Mouse (Mus musculus): Measurements from ENCODE around the gene Tfeb. TPM values are rescaled to one million over a fixed set of nuclear protein-coding genes. Genes with fewer than 3 reads are reported as not detected.

Gene Tfeb
- polyA plus RNA-seq, 1 experiment from 2014 or later: 9.3 TPM

DNA sequence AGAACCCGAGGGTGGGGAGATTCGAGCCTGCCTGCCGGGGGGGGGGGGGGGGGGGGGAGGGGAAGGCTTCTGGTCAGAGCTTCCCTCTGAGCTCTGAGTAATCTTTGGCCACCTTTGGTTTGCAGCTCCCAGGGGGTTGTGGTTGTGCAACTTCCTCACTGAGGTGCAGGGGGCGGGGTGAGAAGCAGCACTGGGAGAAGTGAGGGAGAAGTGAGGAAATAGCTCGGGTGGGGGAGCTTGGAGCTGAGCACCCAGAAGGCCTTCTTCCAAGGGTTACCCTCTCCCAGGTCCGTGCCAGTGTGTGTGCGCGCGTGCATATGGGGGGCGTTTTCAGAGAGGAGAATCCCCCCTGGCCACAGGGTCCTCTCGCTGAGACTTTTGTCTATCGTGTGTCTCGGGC, 17.4 kb downstream of the Tfeb start:
- H3K27ac ChIP-seq (ENCODE audit: low read depth): no peak overlapping the region
- no peak for DNase-seq
- H3K9ac ChIP-seq: no peak overlapping the region
- no peaks in the 10 kb centered on the region for H3K9me3 ChIP-seq (ENCODE audit: low read depth, low read length)
- no peak for ATAC-seq (ENCODE audit: insufficient read depth)
- 73% methylated on average over 13 of the region's 13 CpGs for WGBS
- no peaks in the 10 kb centered on the region for H3K36me3 ChIP-seq (ENCODE audit: insufficient read depth)
- no peak overlapping the region for H3K4me2 ChIP-seq
- H3K27me3 ChIP-seq (ENCODE audit: insufficient read depth, low read length): no peaks in the 10 kb centered on the region
- H3K4me3 ChIP-seq (ENCODE audit: low read depth, low read length): no peak overlapping the region
- no peaks in the 10 kb centered on the region for H3K4me1 ChIP-seq (ENCODE audit: insufficient read depth)
- no peak for TF ChIP-seq CTCF (IDR thresholded peaks at IDR 0.05; ENCODE audit: low read depth)

DNA sequence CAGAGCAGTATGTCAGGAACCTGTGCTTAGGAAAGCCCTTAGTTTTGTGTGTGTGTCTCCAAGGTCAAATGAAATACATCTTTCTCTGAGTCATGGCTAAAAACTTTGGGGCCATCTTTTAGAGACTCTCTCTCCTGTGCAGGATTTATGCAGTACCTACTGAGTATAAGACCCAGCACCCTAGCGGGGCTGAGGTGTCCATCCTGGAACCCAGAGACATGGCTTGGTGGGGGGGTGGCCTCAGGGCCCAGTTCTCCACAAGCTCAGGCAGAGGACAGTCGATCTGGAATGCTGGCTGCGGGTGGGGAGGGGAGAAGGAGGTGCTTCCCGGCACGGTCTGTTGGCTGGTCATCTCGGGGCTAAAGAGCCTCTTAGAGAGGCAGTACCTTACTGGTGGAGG, 19.5 kb downstream of the Tfeb start:
- H3K9ac ChIP-seq: no peak overlapping the region
- no peak overlapping the region for H3K4me3 ChIP-seq (ENCODE audit: low read depth, low read length)
- no peak overlapping the region for H3K27ac ChIP-seq (ENCODE audit: low read depth)
- no peak for TF ChIP-seq CTCF (IDR thresholded peaks at IDR 0.05; ENCODE audit: low read depth)
- no peak for DNase-seq
- 25% methylated on average over 6 of the region's 6 CpGs for WGBS
- no peaks in the 10 kb centered on the region for H3K27me3 ChIP-seq (ENCODE audit: insufficient read depth, low read length)
- no peaks in the 10 kb centered on the region for H3K36me3 ChIP-seq (ENCODE audit: insufficient read depth)
- no peak for ATAC-seq (ENCODE audit: insufficient read depth)
- H3K4me2 ChIP-seq: no peak overlapping the region
- H3K9me3 ChIP-seq (ENCODE audit: low read depth, low read length): no peaks in the 10 kb centered on the region
- H3K4me1 ChIP-seq (ENCODE audit: insufficient read depth): no peaks in the 10 kb centered on the region; the same call in 1 of the 2 replicates

DNA sequence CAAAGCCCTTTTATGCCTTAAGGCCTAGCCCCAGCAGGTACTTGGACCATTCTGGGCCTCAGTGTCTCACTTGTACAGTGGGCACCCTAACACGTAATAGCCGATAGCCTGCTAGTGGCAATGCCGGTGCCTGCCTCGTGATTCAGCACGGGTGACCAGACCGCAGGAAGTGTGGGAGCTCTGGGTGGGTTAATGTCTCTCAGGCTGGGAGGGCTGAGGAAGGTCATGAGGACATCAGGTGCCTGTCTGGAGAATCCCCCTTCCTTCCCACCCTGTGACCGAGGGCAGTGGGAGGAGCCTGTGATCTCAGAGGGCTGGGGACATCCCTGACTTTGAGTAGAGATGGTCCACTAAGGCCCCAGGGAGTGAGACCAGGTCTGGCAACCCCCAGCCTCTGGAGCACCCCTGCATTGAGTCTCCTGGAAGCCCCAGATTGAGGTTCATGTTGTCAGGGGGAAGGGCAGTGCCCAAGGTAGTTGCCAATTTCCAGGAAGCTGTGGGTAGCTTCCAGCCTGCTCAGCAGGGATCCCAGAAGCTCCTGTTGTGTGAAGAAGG, 20.3 kb downstream of the Tfeb start:
- ATAC-seq (ENCODE audit: insufficient read depth) (no peak), DNase-seq (no peak)
- no peaks in the 10 kb centered on the region for H3K9me3 ChIP-seq (ENCODE audit: low read depth, low read length)
- no peak overlapping the region for H3K9ac ChIP-seq
- no peak for TF ChIP-seq CTCF (IDR thresholded peaks at IDR 0.05; ENCODE audit: low read depth)
- H3K4me1 ChIP-seq (ENCODE audit: insufficient read depth): no peaks in the 10 kb centered on the region; the same call in 1 of the 2 replicates
- H3K36me3 ChIP-seq (ENCODE audit: insufficient read depth): no peaks in the 10 kb centered on the region
- H3K27ac ChIP-seq (ENCODE audit: low read depth): no peak overlapping the region
- H3K4me3 ChIP-seq (ENCODE audit: low read depth, low read length): no peak overlapping the region
- no peaks in the 10 kb centered on the region for H3K27me3 ChIP-seq (ENCODE audit: insufficient read depth, low read length)
- 74% methylated on average over 7 of the region's 7 CpGs for WGBS
- H3K4me2 ChIP-seq: no peak overlapping the region

DNA sequence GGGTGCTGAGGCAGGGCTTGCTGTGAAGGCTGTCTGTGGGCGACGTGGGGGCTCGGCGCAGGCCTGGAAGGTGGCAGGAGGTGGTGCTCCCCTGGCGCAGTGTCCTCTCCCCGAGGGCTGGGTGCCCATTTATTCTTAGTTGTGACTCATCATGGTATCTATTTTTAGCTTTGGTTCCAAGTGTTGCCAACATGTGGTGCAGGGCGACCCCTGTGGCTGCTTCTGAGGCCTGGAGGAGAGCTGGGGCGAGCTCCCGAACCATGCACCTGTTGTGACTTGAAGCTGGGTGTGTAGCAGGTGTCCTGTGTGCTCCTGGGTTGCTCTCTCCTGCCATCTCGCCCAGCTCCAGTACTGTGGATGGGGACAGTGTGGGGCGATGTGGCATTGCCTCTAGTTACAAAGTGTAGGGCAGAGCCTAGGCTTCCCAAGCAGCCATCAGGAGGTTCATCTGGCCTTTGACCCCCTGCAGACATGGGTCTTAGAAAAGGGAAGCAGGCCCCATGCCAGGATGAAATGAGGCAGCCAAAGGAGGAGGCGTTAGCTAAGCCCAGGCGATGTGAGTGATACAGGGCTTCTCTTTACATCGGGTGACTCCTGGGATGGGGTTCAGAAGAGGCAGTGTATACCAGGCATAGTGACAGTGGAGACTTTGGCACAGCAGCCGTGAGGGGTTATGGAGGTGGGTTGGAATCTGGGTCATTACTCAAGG, 23.0 kb downstream of the Tfeb start:
- Histone ChIP-seq H3K27me3 (ENCODE audit: insufficient read depth, low read length) (no peaks in the 10 kb centered on the region), H3K4me1 (ENCODE audit: insufficient read depth) (peaks cover 13% of the 10 kb centered on the region), H3K4me3 (ENCODE audit: low read depth, low read length) (no peak overlapping the region), H3K4me2 (no peak overlapping the region), H3K9ac (no peak overlapping the region), H3K27ac (ENCODE audit: low read depth) (no peak overlapping the region), H3K9me3 (ENCODE audit: low read depth, low read length) (no peaks in the 10 kb centered on the region), H3K36me3 (ENCODE audit: insufficient read depth) (no peaks in the 10 kb centered on the region)
- DNase-seq: no peak
- WGBS: 72% methylated on average over 15 of the region's 15 CpGs
- TF ChIP-seq CTCF (IDR thresholded peaks at IDR 0.05; ENCODE audit: low read depth): 0 out of 2 replicates have a peak, but pooled peaks have one; percentile 3
- no peak for ATAC-seq (ENCODE audit: insufficient read depth)

DNA sequence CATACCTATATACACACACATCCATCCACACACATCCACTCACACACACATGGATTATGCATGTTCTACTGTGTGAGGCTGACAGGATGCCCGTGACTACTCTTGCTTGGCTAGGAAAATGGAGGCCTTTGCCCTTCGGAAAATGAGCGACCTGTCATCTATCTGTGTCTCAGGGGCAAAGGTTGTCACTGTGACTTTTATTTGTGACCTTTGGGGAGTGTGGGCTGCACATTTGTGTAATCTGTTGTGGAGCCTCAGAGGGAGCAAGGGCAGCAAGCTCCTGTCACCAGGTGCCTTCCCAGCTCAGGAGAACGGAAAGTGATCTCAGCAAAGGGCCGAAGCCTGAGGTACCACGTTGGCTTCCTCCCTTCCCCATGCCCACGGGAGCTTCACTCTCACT, 25.2 kb downstream of the Tfeb start:
- no peak overlapping the region for H3K27ac ChIP-seq (ENCODE audit: low read depth)
- WGBS: 79% methylated on average over 7 of the region's 7 CpGs
- H3K4me1 ChIP-seq (ENCODE audit: insufficient read depth): peaks cover 13% of the 10 kb centered on the region
- ATAC-seq (ENCODE audit: insufficient read depth): no peak
- no peak; the same call in 1 of the 2 replicates for TF ChIP-seq CTCF (IDR thresholded peaks at IDR 0.05; ENCODE audit: low read depth)
- no peak for DNase-seq
- no peaks in the 10 kb centered on the region for H3K27me3 ChIP-seq (ENCODE audit: insufficient read depth, low read length)
- H3K36me3 ChIP-seq (ENCODE audit: insufficient read depth): no peaks in the 10 kb centered on the region
- no peak overlapping the region for H3K4me2 ChIP-seq
- no peak overlapping the region for H3K9ac ChIP-seq
- H3K9me3 ChIP-seq (ENCODE audit: low read depth, low read length): no peaks in the 10 kb centered on the region
- H3K4me3 ChIP-seq (ENCODE audit: low read depth, low read length): no peak overlapping the region

DNA sequence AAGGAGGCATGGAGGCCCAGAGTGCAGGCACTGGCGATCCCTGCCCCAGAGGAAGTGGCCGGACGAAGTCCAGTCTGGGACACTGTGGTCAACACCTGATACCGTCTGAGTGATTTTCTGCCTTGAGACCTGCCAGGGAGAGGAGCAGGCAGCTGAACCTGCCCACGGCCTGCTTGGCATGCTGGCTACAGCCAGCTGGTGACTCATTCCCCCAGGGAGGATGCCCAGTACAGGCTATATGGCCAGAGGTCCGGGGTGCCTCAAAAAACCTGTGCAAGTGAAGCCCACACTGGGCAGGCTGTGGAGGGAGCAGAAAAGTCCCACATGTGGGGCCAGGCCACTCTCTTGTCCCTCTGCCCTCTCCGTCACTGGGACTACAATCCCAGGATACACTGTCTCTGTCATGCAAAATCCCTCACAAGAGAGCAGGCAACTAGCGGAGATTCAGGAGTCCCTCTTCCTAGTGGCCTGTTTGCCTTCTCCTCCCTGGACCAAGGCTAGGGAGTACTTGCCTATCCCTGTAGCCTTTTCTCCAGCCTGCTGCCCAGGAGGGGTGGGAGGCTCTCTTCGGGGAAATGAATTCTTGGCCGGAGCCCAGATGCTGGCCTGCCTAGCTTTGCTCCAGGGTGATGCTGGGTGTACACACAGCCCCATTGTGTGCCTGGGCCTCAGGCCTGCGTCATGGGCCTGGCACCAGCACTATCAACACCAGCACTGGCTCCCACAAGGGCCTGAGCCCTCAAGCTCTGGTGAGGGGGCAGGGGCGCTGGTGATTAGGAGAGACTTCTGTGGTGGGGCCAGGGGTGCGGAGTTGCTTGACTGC, 25.9 kb downstream of the Tfeb start:
- 61% methylated on average over 13 of the region's 13 CpGs for WGBS
- H3K4me1 ChIP-seq (ENCODE audit: insufficient read depth): peaks cover 13% of the 10 kb centered on the region
- no peak overlapping the region for H3K4me2 ChIP-seq
- no peak overlapping the region for H3K9ac ChIP-seq
- no peak for TF ChIP-seq CTCF (IDR thresholded peaks at IDR 0.05; ENCODE audit: low read depth)
- H3K27ac ChIP-seq (ENCODE audit: low read depth): peak overlapping the region; percentile 80
- H3K27me3 ChIP-seq (ENCODE audit: insufficient read depth, low read length): no peaks in the 10 kb centered on the region
- H3K36me3 ChIP-seq (ENCODE audit: insufficient read depth): no peaks in the 10 kb centered on the region
- no peak overlapping the region for H3K4me3 ChIP-seq (ENCODE audit: low read depth, low read length)
- ATAC-seq (ENCODE audit: insufficient read depth): peak; percentile 92
- no peaks in the 10 kb centered on the region for H3K9me3 ChIP-seq (ENCODE audit: low read depth, low read length)
- DNase-seq: peak; percentile 88

DNA sequence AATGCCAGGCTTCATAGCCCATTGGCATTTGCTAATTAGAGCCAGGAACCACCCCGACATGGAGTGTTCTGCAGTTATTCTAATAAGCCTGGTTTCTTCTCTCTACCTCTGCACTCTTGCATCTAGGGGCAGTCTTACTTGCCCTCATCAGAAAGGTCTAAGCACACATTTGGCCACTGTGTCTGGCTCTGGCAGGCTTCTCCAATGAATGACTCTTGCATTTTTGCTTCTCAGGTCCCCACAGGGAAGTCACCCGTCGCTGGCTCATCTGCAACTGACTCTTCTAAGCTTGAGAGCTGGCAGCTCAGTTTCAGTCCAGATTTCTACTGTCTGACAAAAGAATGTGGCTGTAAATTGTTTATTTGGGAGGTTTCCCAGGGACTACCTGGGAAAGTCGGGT, 29.2 kb downstream of the Tfeb start:
- Histone ChIP-seq H3K4me3 (ENCODE audit: low read depth, low read length) (no peak overlapping the region), H3K4me1 (ENCODE audit: insufficient read depth) (peaks cover 13% of the 10 kb centered on the region), H3K27me3 (ENCODE audit: insufficient read depth, low read length) (no peaks in the 10 kb centered on the region), H3K27ac (ENCODE audit: low read depth) (no peak overlapping the region), H3K36me3 (ENCODE audit: insufficient read depth) (no peaks in the 10 kb centered on the region), H3K9me3 (ENCODE audit: low read depth, low read length) (no peaks in the 10 kb centered on the region), H3K4me2 (no peak overlapping the region), H3K9ac (no peak overlapping the region)
- ATAC-seq (ENCODE audit: insufficient read depth) (no peak), DNase-seq (no peak)
- TF ChIP-seq CTCF (IDR thresholded peaks at IDR 0.05; ENCODE audit: low read depth): no peak
- WGBS: 68% methylated on average over 4 of the region's 4 CpGs
